Mouse (Mus musculus) midbrain, embryonic 16.5 days (tissue): ENCODE data around the gene Gm10260. TPM values are rescaled to one million over a fixed set of nuclear protein-coding genes. Genes with fewer than 3 reads are reported as not detected.

Experiments used
- ATAC-seq: fragments of 200-750 bp; cut with Nextera tagmentation; 2 replicates; pipeline ENCODE4 v1.8.0; 2017; ENCODE audit warnings: moderate TSS enrichment
- H3K27ac ChIP-seq: fragments of 300-500 bp; sonication (generic); 2 replicates; pipeline ENCODE4 v1.5.1; 2014; ENCODE audit warnings: mild to moderate bottlenecking, low read length, mixed read lengths
- H3K27me3 ChIP-seq: fragments of 300-500 bp; sonication (generic); 2 replicates; pipeline ENCODE4 v1.6.1; 2014; ENCODE audit warnings: low read depth, low read length, mixed read lengths; ENCODE audit not compliant: control insufficient read depth, insufficient read depth
- H3K36me3 ChIP-seq: fragments of 300-500 bp; sonication (generic); 2 replicates; pipeline ENCODE4 v1.6.1; 2014; ENCODE audit warnings: mild to moderate bottlenecking, low read length, moderate library complexity, mixed read lengths; ENCODE audit not compliant: control insufficient read depth, insufficient read depth
- H3K4me1 ChIP-seq: fragments of 300-500 bp; sonication (generic); 2 replicates; pipeline ENCODE4 v1.6.1; 2014; ENCODE audit warnings: mild to moderate bottlenecking, low read length, mixed read lengths; ENCODE audit not compliant: control insufficient read depth, insufficient read depth
- H3K4me2 ChIP-seq: fragments of 300-500 bp; sonication (generic); 2 replicates; pipeline ENCODE4 v1.6.1; 2014; ENCODE audit warnings: mild to moderate bottlenecking, low read length, mixed read lengths
- H3K4me3 ChIP-seq: fragments of 300-500 bp; sonication (generic); 2 replicates; pipeline ENCODE4 v1.5.1; 2014; ENCODE audit warnings: low read depth, mild to moderate bottlenecking, low read length, moderate library complexity, mixed read lengths
- H3K9ac ChIP-seq: fragments of 300-500 bp; sonication (generic); 2 replicates; pipeline ENCODE4 v1.6.1; 2014; ENCODE audit warnings: low read depth, low read length, mixed read lengths
- H3K9me3 ChIP-seq: fragments of 300-500 bp; sonication (generic); replicated peaks from 2 replicates; pipeline ENCODE4 v1.6.1; 2014; ENCODE audit warnings: mild to moderate bottlenecking, low read length, mixed read lengths; ENCODE audit not compliant: control insufficient read depth, poor library complexity, severe bottlenecking
- WGBS: fragments of 180-500 bp; shearing (Covaris S2); extraction: QIAGEN DNeasy Blood & Tissue Kit; methylation state at CpG from one replicate; pipeline ENCODE4 v1.1.7; 2014; 5-methylcytosine and 5-hydroxymethylcytosine counted together
- polyA plus RNA-seq: library from polyadenylated mRNA; unstranded; fragments of >200 nt; fragmentation: Nextera tagmentation; extraction: Ambion mirVana; gene quantifications from 2 replicates; pipeline ENCODE4 v1.2.1, GENCODE M21; 2015

Gm10260 gene
- polyA plus RNA-seq, 1 experiment from 2014 or later, result 3.6 TPM

- WGBS, result 63% methylated on average over 10 of the region's 10 CpGs
- no peak overlapping the region for H3K9ac ChIP-seq
- H3K4me3 ChIP-seq, result no peak overlapping the region
- ATAC-seq, result no peak
- H3K27ac ChIP-seq, result no peak overlapping the region
- H3K4me2 ChIP-seq, result no peak overlapping the region
- no peaks in the 10 kb centered on the region for H3K36me3 ChIP-seq
- H3K9me3 ChIP-seq, result no peaks in the 10 kb centered on the region
- no peaks in the 10 kb centered on the region for H3K27me3 ChIP-seq
- no peaks in the 10 kb centered on the region for H3K4me1 ChIP-seq
These were observed 24.9 kb upstream of the Gm10260 start for GRCm38 (mm10) chr13:97785167-97785835.

DNA sequence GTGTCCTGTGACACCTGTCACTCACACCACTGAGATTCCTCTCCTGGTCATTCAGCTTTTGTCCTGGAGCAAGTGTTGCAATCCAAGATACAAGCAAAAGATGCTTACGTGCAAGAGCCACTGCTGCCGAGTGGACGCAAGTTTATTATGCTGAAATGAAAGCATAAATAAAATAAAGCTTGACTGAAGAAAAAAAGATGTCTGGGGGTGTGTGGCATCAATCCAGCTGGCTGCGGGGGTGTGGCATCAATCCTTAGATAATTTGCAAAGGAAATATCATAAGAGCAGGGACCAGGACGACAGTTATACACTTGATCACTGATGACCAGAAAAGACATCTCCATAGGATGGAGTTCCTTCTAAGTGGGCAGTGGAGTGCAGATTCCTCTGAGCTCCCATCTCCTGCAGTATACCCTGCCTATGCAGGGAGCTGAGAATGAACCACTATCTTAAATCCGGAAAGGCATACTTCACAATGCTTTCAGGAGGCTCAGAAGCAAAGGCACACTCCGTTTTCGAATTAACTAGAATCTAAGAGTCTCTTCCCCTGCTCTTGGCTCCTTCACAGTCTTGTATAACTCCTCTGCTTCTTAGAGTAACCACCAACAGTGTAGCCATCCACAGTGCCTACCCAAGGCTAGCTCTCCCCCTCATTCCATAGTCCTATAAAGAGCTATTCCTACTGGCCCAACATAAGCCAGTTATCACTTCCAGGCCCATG lies 23.2 kb upstream of the Gm10260 start:
- Histone ChIP-seq H3K4me3 (no peak overlapping the region), H3K27ac (no peak overlapping the region), H3K4me2 (no peak overlapping the region), H3K36me3 (no peaks in the 10 kb centered on the region), H3K27me3 (no peaks in the 10 kb centered on the region), H3K9ac (no peak overlapping the region), H3K4me1 (no peaks in the 10 kb centered on the region), H3K9me3 (no peaks in the 10 kb centered on the region)
- no peak for ATAC-seq
- WGBS, result 87% methylated on average over 8 of the region's 8 CpGs

GRCm38 (mm10) chr13:97782063-97782462 lies 21.6 kb upstream of the Gm10260 start:
- Histone ChIP-seq H3K4me3 (no peak overlapping the region), H3K9ac (no peak overlapping the region), H3K9me3 (no peaks in the 10 kb centered on the region), H3K27me3 (no peaks in the 10 kb centered on the region), H3K4me2 (no peak overlapping the region), H3K27ac (no peak overlapping the region), H3K4me1 (no peaks in the 10 kb centered on the region), H3K36me3 (no peaks in the 10 kb centered on the region)
- 50% methylated on average over 7 of the region's 7 CpGs for WGBS
- no peak for ATAC-seq

DNA sequence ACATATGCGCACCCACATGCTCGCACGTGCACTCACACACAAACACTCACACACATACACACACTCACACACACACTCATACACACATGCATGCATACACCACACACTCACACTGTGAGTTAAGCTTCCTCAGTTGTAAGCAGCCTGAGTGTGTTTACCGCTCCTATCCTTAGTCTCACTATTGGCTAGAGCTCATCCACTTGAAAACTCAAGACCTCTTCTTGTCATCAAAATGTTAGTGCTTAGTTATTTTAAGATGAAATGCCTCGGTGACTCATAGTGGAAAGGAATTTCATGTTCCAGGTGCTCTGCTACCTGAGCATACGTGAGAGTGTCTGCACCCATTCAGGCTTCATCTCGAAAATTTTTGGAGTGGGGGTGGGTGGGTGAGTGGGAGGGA lies 21.2 kb upstream of the Gm10260 start:
- Histone ChIP-seq H3K9ac (no peak overlapping the region), H3K27me3 (no peaks in the 10 kb centered on the region), H3K4me1 (peaks cover under 1% of the 10 kb centered on the region; the same call in 1 of the 2 replicates), H3K9me3 (no peaks in the 10 kb centered on the region), H3K4me3 (no peak overlapping the region), H3K4me2 (no peak overlapping the region), H3K36me3 (no peaks in the 10 kb centered on the region), H3K27ac (no peak overlapping the region)
- ATAC-seq, result no peak
- 91% methylated on average over 7 of the region's 7 CpGs for WGBS

GRCm38 (mm10) chr13:97780556-97780955 lies 20.1 kb upstream of the Gm10260 start:
- Histone ChIP-seq H3K4me2 (no peak overlapping the region), H3K9me3 (no peaks in the 10 kb centered on the region), H3K4me1 (peaks cover 3% of the 10 kb centered on the region; the same call in 1 of the 2 replicates), H3K36me3 (no peaks in the 10 kb centered on the region), H3K27ac (no peak overlapping the region), H3K9ac (no peak overlapping the region), H3K27me3 (no peaks in the 10 kb centered on the region), H3K4me3 (no peak overlapping the region)
- ATAC-seq, result no peak
- 84% methylated on average over 2 of the region's 2 CpGs for WGBS

DNA sequence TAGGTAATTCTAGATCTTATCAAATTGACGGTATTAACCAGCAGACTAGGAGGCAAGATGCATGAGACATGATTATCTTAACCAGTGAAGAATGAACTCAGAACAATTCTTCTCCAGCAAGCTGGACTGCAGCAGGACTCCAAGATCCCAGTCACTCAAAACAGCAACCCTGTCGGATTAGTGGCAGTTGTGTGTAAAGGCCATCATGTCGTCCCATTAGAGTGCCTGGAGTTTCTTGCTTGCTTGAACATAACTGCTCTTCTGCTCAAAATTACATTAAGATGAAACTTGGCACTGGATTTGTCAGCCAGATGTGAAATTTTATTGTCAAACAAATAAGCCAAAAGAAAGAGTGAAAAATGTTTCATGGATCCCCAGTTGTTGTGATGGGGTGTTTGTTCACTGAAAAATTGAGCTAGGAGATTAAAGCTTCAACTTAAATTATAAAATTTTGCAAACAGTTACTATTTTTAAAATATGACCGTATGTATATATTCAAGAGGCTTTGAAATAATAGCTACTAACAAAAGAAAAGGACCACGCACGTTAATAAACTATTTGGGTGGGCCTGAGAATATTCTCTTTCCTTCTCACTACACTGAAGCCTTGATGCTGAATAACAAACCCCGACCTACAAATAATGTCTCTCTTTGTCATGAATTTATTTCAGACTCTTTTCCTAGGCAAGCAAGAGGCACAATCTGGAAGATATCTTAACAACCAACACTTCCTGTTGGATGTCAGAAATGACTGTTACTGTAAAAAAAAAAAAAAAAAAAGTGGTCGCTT lies 19.4 kb upstream of the Gm10260 start:
- WGBS, result 83% methylated on average over 8 of the region's 8 CpGs
- Histone ChIP-seq H3K27me3 (no peaks in the 10 kb centered on the region), H3K4me2 (no peak overlapping the region), H3K9ac (no peak overlapping the region), H3K27ac (no peak overlapping the region), H3K9me3 (no peaks in the 10 kb centered on the region), H3K4me3 (no peak overlapping the region), H3K4me1 (peaks cover 7% of the 10 kb centered on the region; the same call in 1 of the 2 replicates), H3K36me3 (no peaks in the 10 kb centered on the region)
- no peak for ATAC-seq

GRCm38 (mm10) chr13:97778698-97779194 lies 18.3 kb upstream of the Gm10260 start:
- no peak overlapping the region for H3K4me2 ChIP-seq
- no peak overlapping the region for H3K4me3 ChIP-seq
- no peak for ATAC-seq
- H3K9ac ChIP-seq, result no peak overlapping the region
- no peaks in the 10 kb centered on the region for H3K9me3 ChIP-seq
- no peak overlapping the region for H3K27ac ChIP-seq
- H3K4me1 ChIP-seq, result peaks cover 9% of the 10 kb centered on the region; the same call in 1 of the 2 replicates
- WGBS, result 93% methylated on average over 5 of the region's 5 CpGs
- no peaks in the 10 kb centered on the region for H3K27me3 ChIP-seq
- no peaks in the 10 kb centered on the region for H3K36me3 ChIP-seq

GRCm38 (mm10) chr13:97777667-97778066 lies 17.2 kb upstream of the Gm10260 start:
- H3K27me3 ChIP-seq, result no peaks in the 10 kb centered on the region
- WGBS, result 92% methylated on average over 2 of the region's 2 CpGs
- H3K9ac ChIP-seq, result no peak overlapping the region
- H3K36me3 ChIP-seq, result no peaks in the 10 kb centered on the region
- H3K4me3 ChIP-seq, result no peak overlapping the region
- H3K27ac ChIP-seq, result no peak overlapping the region
- no peaks in the 10 kb centered on the region for H3K9me3 ChIP-seq
- no peak overlapping the region for H3K4me2 ChIP-seq
- ATAC-seq, result no peak
- peaks cover 9% of the 10 kb centered on the region; the same call in 1 of the 2 replicates for H3K4me1 ChIP-seq
